Mouse (Mus musculus) CH12.LX (cell line): ENCODE measurements around the gene Edem3. TPM values are rescaled to one million over a fixed set of nuclear protein-coding genes. Genes with fewer than 3 reads are reported as not detected.

Experiments
- DNase-seq: peaks from one replicate; pipeline ENCODE4 v3.0.0-alpha.2; 2013; ENCODE audit errors: extremely low read depth
- H3K27ac ChIP-seq: 2 replicates; pipeline ENCODE4 v1.5.1; 2012; ENCODE audit warnings: low read depth, mild to moderate bottlenecking, control low read depth, moderate library complexity; ENCODE audit not compliant: insufficient read depth
- H3K27me3 ChIP-seq: replicated peaks from 2 replicates; pipeline ENCODE3; 2012; ENCODE audit warnings: inconsistent platforms
- H3K36me3 ChIP-seq, 2 experiments: replicated peaks in 1 of 2; 2 replicates each; pipeline versions ENCODE3 to v1.6.1; 2012; ENCODE audit warnings: inconsistent platforms in 1 of 2, low read length in 1 of 2, mild to moderate bottlenecking in 1 of 2, mixed read lengths in 1 of 2, moderate library complexity in 1 of 2; ENCODE audit not compliant: control insufficient read depth in 1 of 2, insufficient read depth in 1 of 2
- H3K4me1 ChIP-seq, 2 experiments: 2 replicates each; pipeline ENCODE4 v1.6.1; 2012; ENCODE audit warnings: inconsistent platforms in 1 of 2, moderate library complexity in 1 of 2; ENCODE audit not compliant: insufficient read depth in 2 of 2, control insufficient read depth in 1 of 2
- H3K4me2 ChIP-seq: 2 replicates; pipeline ENCODE4 v1.6.1; 2012; ENCODE audit warnings: low read depth, mild to moderate bottlenecking, control low read depth; ENCODE audit not compliant: poor library complexity, insufficient read depth, severe bottlenecking
- H3K4me3 ChIP-seq, 3 experiments: fragments of 150-350 bp in 1 of 3; sonication (generic) in 1 of 3; replicated peaks in 1 of 3; 2 replicates each; pipeline versions ENCODE3 to v1.5.1; 2011 to 2012; ENCODE audit warnings: low read depth in 2 of 3, low read length in 2 of 3, mild to moderate bottlenecking in 2 of 3, moderate library complexity in 2 of 3, control low read depth in 1 of 3, improper control_type of control experiment in 1 of 3, inconsistent platforms in 1 of 3, mixed read lengths in 1 of 3; ENCODE audit not compliant: poor library complexity in 1 of 3
- H3K79me2 ChIP-seq: replicated peaks from 2 replicates; pipeline ENCODE4 v1.6.1; 2012; ENCODE audit warnings: mild to moderate bottlenecking, moderate library complexity; ENCODE audit not compliant: control insufficient read depth, poor library complexity, insufficient read depth, severe bottlenecking; ENCODE audit errors: extremely low read depth
- H3K9ac ChIP-seq: 2 replicates; pipeline ENCODE4 v1.6.1; 2012; ENCODE audit warnings: low read depth, mild to moderate bottlenecking, control low read depth, moderate library complexity; ENCODE audit not compliant: insufficient read depth
- H3K9me3 ChIP-seq: replicated peaks from 2 replicates; pipeline ENCODE3; 2012; ENCODE audit warnings: low read length, inconsistent platforms, mixed read lengths
- CHD2 ChIP-seq: IDR thresholded peaks from 2 replicates; pipeline ENCODE4 v1.6.1; 2011; ENCODE audit warnings: low read length, improper control_type of control experiment
- E2F4 ChIP-seq: IDR thresholded peaks from 2 replicates; pipeline ENCODE4 v1.6.1; 2011; ENCODE audit warnings: low read depth, low read length, improper control_type of control experiment; ENCODE audit not compliant: insufficient replicate concordance
- EP300 ChIP-seq: IDR thresholded peaks from 2 replicates; pipeline ENCODE4 v1.6.1; 2011; ENCODE audit warnings: low read length, improper control_type of control experiment
- ETS1 ChIP-seq: conservative IDR thresholded peaks from 2 replicates; pipeline ENCODE4 v1.6.1; 2012; ENCODE audit warnings: low read depth, mild to moderate bottlenecking, inconsistent platforms, low read length, improper control_type of control experiment, moderate library complexity
- GABPA ChIP-seq: IDR thresholded peaks from 2 replicates; pipeline ENCODE4 v1.6.1; 2012; ENCODE audit warnings: low read depth, low read length, improper control_type of control experiment, inconsistent platforms; ENCODE audit not compliant: insufficient replicate concordance
- HCFC1 ChIP-seq: IDR thresholded peaks from 2 replicates; pipeline ENCODE4 v1.6.1; 2012; ENCODE audit warnings: low read depth, mild to moderate bottlenecking, inconsistent platforms, low read length, improper control_type of control experiment
- JUND ChIP-seq: conservative IDR thresholded peaks from 2 replicates; pipeline ENCODE4 v1.6.1; 2011; ENCODE audit warnings: low read depth, low read length, improper control_type of control experiment
- MAFK ChIP-seq: IDR thresholded peaks from 2 replicates; pipeline ENCODE4 v1.6.1; 2011; ENCODE audit warnings: low read length, improper control_type of control experiment; ENCODE audit not compliant: insufficient replicate concordance
- MAX ChIP-seq: IDR thresholded peaks from 2 replicates; pipeline ENCODE4 v1.6.1; 2011; ENCODE audit warnings: low read length, improper control_type of control experiment
- MYC ChIP-seq: IDR thresholded peaks from 2 replicates; pipeline ENCODE4 v1.6.1; 2011; ENCODE audit warnings: low read depth, mild to moderate bottlenecking, improper control_type of control experiment, low read length
- NELFE ChIP-seq: IDR thresholded peaks from 2 replicates; pipeline ENCODE4 v1.6.1; 2011; ENCODE audit warnings: low read depth, low read length, improper control_type of control experiment
- PAX5 ChIP-seq: IDR thresholded peaks from 2 replicates; pipeline ENCODE4 v1.6.1; 2012; ENCODE audit warnings: low read length, inconsistent platforms, mixed read lengths
- POLR2A ChIP-seq: IDR thresholded peaks from 2 replicates; pipeline ENCODE4 v1.6.1; 2011; ENCODE audit warnings: low read depth, mild to moderate bottlenecking, improper control_type of control experiment, low read length
- POLR2AphosphoS2 ChIP-seq: IDR thresholded peaks from 2 replicates; pipeline ENCODE4 v1.6.1; 2011; ENCODE audit warnings: low read depth, low read length, improper control_type of control experiment
- RCOR1 ChIP-seq: conservative IDR thresholded peaks from 2 replicates; pipeline ENCODE4 v1.6.1; 2012; ENCODE audit warnings: low read depth, mild to moderate bottlenecking, inconsistent platforms, low read length, improper control_type of control experiment
- SIN3A ChIP-seq: IDR thresholded peaks from 2 replicates; pipeline ENCODE4 v1.6.1; 2012; ENCODE audit warnings: low read length, improper control_type of control experiment, inconsistent platforms
- SMC3 ChIP-seq: IDR thresholded peaks from 2 replicates; pipeline ENCODE4 v1.6.1; 2011; ENCODE audit warnings: low read depth, low read length, improper control_type of control experiment
- TBP ChIP-seq: conservative IDR thresholded peaks from 2 replicates; pipeline ENCODE4 v1.6.1; 2011; ENCODE audit warnings: low read depth, low read length, improper control_type of control experiment
- TCF12 ChIP-seq: IDR thresholded peaks from 2 replicates; pipeline ENCODE4 v1.6.1; 2014; ENCODE audit warnings: low read depth, mild to moderate bottlenecking, inconsistent platforms, low read length, improper control_type of control experiment
- USF1 ChIP-seq: IDR thresholded peaks from 2 replicates; pipeline ENCODE4 v1.6.1; 2014; ENCODE audit warnings: low read depth, mild to moderate bottlenecking, inconsistent platforms, low read length, improper control_type of control experiment
- ZC3H11A ChIP-seq: IDR thresholded peaks from 2 replicates; pipeline ENCODE4 v1.6.1; 2012; ENCODE audit warnings: low read depth, mild to moderate bottlenecking, inconsistent platforms, low read length, improper control_type of control experiment
- ZMIZ1 ChIP-seq: IDR thresholded peaks from 2 replicates; pipeline ENCODE4 v1.6.1; 2012; ENCODE audit warnings: low read depth, mild to moderate bottlenecking, inconsistent platforms, low read length, improper control_type of control experiment
- ZNF384 ChIP-seq: IDR thresholded peaks from 2 replicates; pipeline ENCODE4 v1.6.1; 2012; ENCODE audit warnings: low read depth, low read length, improper control_type of control experiment, inconsistent platforms
- dilution Hi-C: fragments of 300-500 bp; cut with MboI; formaldehyde crosslinking; loops from 2 replicates; pipeline ENCODE4 v1.14.3; 2020; ENCODE audit warnings: low sequenced_read_pairs; ENCODE audit not compliant: extremely low pct_unique_long_range_greater_than_20kb, extremely low pct_ligation_motif_present
- in situ Hi-C: fragments of 300-500 bp; cut with MboI; formaldehyde crosslinking; loops from 3 replicates; pipeline ENCODE4 v1.14.3; 2019; ENCODE audit warnings: low sequenced_read_pairs, low pct_ligation_motif_present, low pct_unique_long_range_greater_than_20kb, mixed read lengths
- polyA plus RNA-seq: library from polyadenylated mRNA; unstranded; fragments of >175 nt; gene quantifications from 2 replicates; pipeline ENCODE4 v1.2.1, GENCODE M21; 2012; ENCODE audit warnings: low read depth; ENCODE audit not compliant: insufficient read length
- total RNA-seq, 2 experiments: library from RNA; depleted of rRNA; stranded (reverse); fragments of 300-350 nt in 1 of 2; fragments of >200 nt in 1 of 2; gene quantifications; 2 replicates each; pipeline ENCODE4 v1.2.3; 2012 to 2014

Gene Edem3
- total and polyA plus RNA-seq, 3 experiments: 9.8 to 15.8 (median 10.6) TPM

- Histone ChIP-seq H3K9ac (no peak overlapping the region), H3K9me3 (no peaks in the 10 kb centered on the region), H3K79me2 (no peaks in the 10 kb centered on the region; the same call in 1 of the 2 replicates), H3K4me1 (peaks cover 5 to 20% of the 10 kb centered on the region in 2 experiments; a peak in 3 of 4 replicates), H3K27ac (no peak overlapping the region), H3K36me3 (peaks cover 19 to 68% of the 10 kb centered on the region in 2 experiments), H3K4me3 (no peak overlapping the region), H3K4me2 (no peak overlapping the region), H3K27me3 (no peaks in the 10 kb centered on the region)
- TF ChIP-seq ZC3H11A (no peak), PAX5 (no peak), POLR2A (no peak), NELFE (no peak), EP300 (no peak), ZNF384 (no peak), ETS1 (no peak), E2F4 (no peak), ZMIZ1 (no peak), POLR2AphosphoS2 (no peak), TCF12 (no peak), RCOR1 (no peak), SIN3A (no peak)
- DNase-seq: no peak
- in situ Hi-C loops: no loop called here
- dilution Hi-C loops: no loop called here
Measured at GRCm38 (mm10) chr1:151777616-151778015, 22.4 kb downstream of the Edem3 start.

GRCm38 (mm10) chr1:151778592-151778991, 23.4 kb downstream of the Edem3 start:
- H3K27ac ChIP-seq: no peak overlapping the region
- in situ Hi-C loops (no loop called here), dilution Hi-C loops (no loop called here)
- no peak overlapping the region for H3K4me3 ChIP-seq
- no peak overlapping the region for H3K9ac ChIP-seq
- H3K4me1 ChIP-seq: peaks cover 7 to 25% of the 10 kb centered on the region in 2 experiments
- no peak for DNase-seq
- no peaks in the 10 kb centered on the region; the same call in 1 of the 2 replicates for H3K79me2 ChIP-seq
- H3K36me3 ChIP-seq: peaks cover 21 to 65% of the 10 kb centered on the region in 2 experiments
- no peak overlapping the region for H3K4me2 ChIP-seq
- H3K27me3 ChIP-seq: no peaks in the 10 kb centered on the region
- no peaks in the 10 kb centered on the region for H3K9me3 ChIP-seq
- TF ChIP-seq MAX (no peak), SMC3 (no peak), JUND (no peak), E2F4 (no peak), GABPA (no peak), MYC (no peak), USF1 (no peak), TBP (no peak), MAFK (no peak), CHD2 (no peak), HCFC1 (no peak), POLR2A (no peak)
